21 mouse cellular contexts compared by ENCODE assay signal in the genomic region with DNA sequence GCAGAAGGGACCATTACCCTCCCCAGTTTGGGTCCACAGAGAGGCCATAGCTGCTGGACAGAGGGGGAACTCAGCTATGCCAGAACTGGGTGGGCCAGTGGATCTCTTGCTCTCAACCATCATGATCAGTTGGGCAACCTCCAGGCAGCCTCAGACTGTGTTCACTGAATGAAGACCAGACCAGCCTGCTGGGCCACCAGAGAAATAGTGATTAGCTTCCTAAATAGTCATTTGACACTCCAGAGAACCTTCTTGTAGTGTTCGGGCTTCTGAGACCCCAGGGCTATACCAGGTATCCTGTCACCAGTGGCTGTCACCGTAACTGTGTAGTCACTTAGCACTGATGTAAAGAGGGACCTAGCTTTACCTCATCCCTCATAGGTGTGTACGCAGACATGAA.
DNase-seq lines count a peak whose midpoint lies in the region; ATAC-seq and TF ChIP-seq lines count a peak whose summit lies in the region.
"Had no signal": no experiment of that assay in that cellular context is flagged by ENCODE, and none has a peak within 500 bp of the region (broad histone marks: within the 10 kb centered on the region; RNA-seq: fewer than 3 reads in every experiment).

No protein-coding gene starts in this region.

- peaks cover 65% of the 10 kb centered on the region for H3K4me1 ChIP-seq in cerebellum, adult 2 months (ENCODE audit: control insufficient read depth, insufficient read depth, low read length)
- H3K4me1 ChIP-seq in midbrain, embryonic 10.5 days: no peaks in the 10 kb centered on the region
- H3K4me1 ChIP-seq in midbrain, embryonic 13.5 days (replicated peaks): no peaks in the 10 kb centered on the region

- no peak for ATAC-seq in cerebellum, adult (ENCODE audit: insufficient number of reproducible peaks, low FRiP score, low TSS enrichment)
- ATAC-seq in midbrain, embryonic 13.5 days: no peak
- ATAC-seq: activated CD4-positive, CD25-positive, alpha-beta regulatory T cell, adult 4 months; CD4-positive, CD25-positive, alpha-beta regulatory T cell, adult 4 months; Patski had no signal

- 90% methylated on average over 3 of the region's 3 CpGs for WGBS in cerebellum, adult 2 months
- 91% methylated on average over 3 of the region's 3 CpGs for WGBS in midbrain, embryonic 10.5 days
- WGBS in midbrain, embryonic 13.5 days: 95% methylated on average over 3 of the region's 3 CpGs

- no peak for TF ChIP-seq POLR2A in cerebellum, adult 2 months (IDR thresholded peaks at IDR 0.05; ENCODE audit: borderline replicate concordance, insufficient read depth, low read length)

- no peak overlapping the region for H3K9ac ChIP-seq in midbrain, embryonic 13.5 days (replicated peaks)

- DNase-seq in cerebellum, adult 2 months: peak; percentile 27 to 40
- DNase-seq in cerebellum, postnatal 14 days: no peak
- DNase-seq in cerebellum, adult 9-10 months: peak; percentile 57
- DNase-seq in heart, adult 11 months: peak; percentile 88
- DNase-seq in heart, adult 9 months (ENCODE audit: low spot score in 2 of 2): no peak
- no peak for DNase-seq in midbrain, embryonic 10.5 days (ENCODE audit: low spot score)
- DNase-seq: adrenal gland, adult 2 months; adrenal gland, adult 8-10 months; adrenal gland, postnatal 10 days; adrenal gland, postnatal 14 days; adrenal gland, postnatal 25 days; adrenal gland, postnatal 36 days; B cell, adult 2 months; cerebellum, adult 11 months had no signal

- H3K9me3 ChIP-seq in midbrain, embryonic 10.5 days (replicated peaks): no peaks in the 10 kb centered on the region
- H3K9me3 ChIP-seq in midbrain, embryonic 13.5 days: no peaks in the 10 kb centered on the region
- H3K9me3 ChIP-seq: G1E had no signal

- TF ChIP-seq CTCF in cerebellum, adult 2 months (IDR thresholded peaks at IDR 0.05; ENCODE audit: borderline replicate concordance, insufficient read depth, low read depth, low read length): no peak

- H3K36me3 ChIP-seq in midbrain, embryonic 10.5 days: no peaks in the 10 kb centered on the region
- no peaks in the 10 kb centered on the region for H3K36me3 ChIP-seq in midbrain, embryonic 13.5 days
- H3K36me3 ChIP-seq: G1E had no signal

- no peak overlapping the region for H3K4me3 ChIP-seq in cerebellum, adult 2 months (replicated peaks; ENCODE audit: insufficient read depth, low read depth, low read length)
- H3K4me3 ChIP-seq in midbrain, embryonic 10.5 days: no peak overlapping the region
- no peak overlapping the region for H3K4me3 ChIP-seq in midbrain, embryonic 13.5 days (replicated peaks)

- H3K4me2 ChIP-seq in midbrain, embryonic 13.5 days (replicated peaks): no peak overlapping the region

- H3K27me3 ChIP-seq in cerebellum, adult 2 months (ENCODE audit: control insufficient read depth, insufficient read depth, low read length): no peaks in the 10 kb centered on the region
- no peaks in the 10 kb centered on the region for H3K27me3 ChIP-seq in midbrain, embryonic 10.5 days (ENCODE audit: low read depth, poor library complexity, severe bottlenecking)
- no peaks in the 10 kb centered on the region for H3K27me3 ChIP-seq in midbrain, embryonic 13.5 days
- H3K27me3 ChIP-seq: CH12.LX, Patski had no signal

- H3K27ac ChIP-seq in cerebellum, adult 2 months (ENCODE audit: insufficient read depth, low read length): peak overlapping the region; percentile 98
- H3K27ac ChIP-seq in midbrain, embryonic 10.5 days (replicated peaks): 0 out of 2 replicates have a peak overlapping the region, but pooled peaks have one; percentile 28
- H3K27ac ChIP-seq in midbrain, embryonic 13.5 days: no peak overlapping the region

Comparison
In these comparisons a context has a peak if more than half of its experiments do, and no peak if none do; other contexts are left out.
1. DNase-seq: peak in cerebellum, adult 2 months (2 of 2), cerebellum, adult 9-10 months (single experiment) and heart, adult 11 months (single experiment); none in cerebellum, postnatal 14 days (0 of 2), heart, adult 9 months (0 of 2) and midbrain, embryonic 10.5 days (single experiment).